Mouse (Mus musculus) heart, adult 9 months (tissue): ENCODE data around the gene Wipi2.

ENCODE experiments used
- DNase-seq, 2 experiments: peaks; one replicate each; pipeline ENCODE4 v3.0.0; 2022; ENCODE audit warnings: low spot score in 2 of 2

The Wipi2 gene

GRCm38 (mm10) chr5:142692971-142693737 is 65.7 kb downstream of the Wipi2 start:
- DNase-seq, result no peak

GRCm38 (mm10) chr5:142693738-142694430 is 66.4 kb downstream of the Wipi2 start:
- no peak for DNase-seq

- no peak for DNase-seq
These were observed 67.3 kb downstream of the Wipi2 start for GRCm38 (mm10) chr5:142694627-142695340.

- no peak for DNase-seq
These were observed 68.8 kb downstream of the Wipi2 start for GRCm38 (mm10) chr5:142696258-142696657.

GRCm38 (mm10) chr5:142696865-142697264 is 69.4 kb downstream of the Wipi2 start:
- DNase-seq, result no peak

GRCm38 (mm10) chr5:142697742-142698141 is 70.2 kb downstream of the Wipi2 start:
- no peak for DNase-seq

GRCm38 (mm10) chr5:142700842-142701589 is 73.5 kb downstream of the Wipi2 start:
- DNase-seq, result no peak

GRCm38 (mm10) chr5:142701651-142702510 is 74.4 kb downstream of the Wipi2 start:
- DNase-seq, result no peak

GRCm38 (mm10) chr5:142702511-142703138 is 75.1 kb downstream of the Wipi2 start:
- no peak for DNase-seq

- no peak for DNase-seq
These were observed 76.1 kb downstream of the Wipi2 start for GRCm38 (mm10) chr5:142703569-142703968.

GRCm38 (mm10) chr5:142707709-142708108 is 80.2 kb downstream of the Wipi2 start:
- no peak for DNase-seq

GRCm38 (mm10) chr5:142709436-142709835 is 81.9 kb downstream of the Wipi2 start:
- no peak for DNase-seq

- no peak for DNase-seq
These were observed 84.9 kb downstream of the Wipi2 start for GRCm38 (mm10) chr5:142712373-142712772.

- no peak for DNase-seq
These were observed 86.5 kb downstream of the Wipi2 start for GRCm38 (mm10) chr5:142713966-142714365.

- no peak for DNase-seq
These were observed 87.6 kb downstream of the Wipi2 start for GRCm38 (mm10) chr5:142715059-142715458.

GRCm38 (mm10) chr5:142716056-142716455 is 88.6 kb downstream of the Wipi2 start:
- DNase-seq, result no peak

GRCm38 (mm10) chr5:142718037-142718436 is 90.5 kb downstream of the Wipi2 start:
- DNase-seq, result peak; percentile 38 to 47

GRCm38 (mm10) chr5:142718486-142718885 is 91.0 kb downstream of the Wipi2 start:
- no peak for DNase-seq

- no peak for DNase-seq
These were observed 92.4 kb downstream of the Wipi2 start for GRCm38 (mm10) chr5:142719897-142720296.
